Mouse (Mus musculus) spleen, postnatal 14 days (tissue): ENCODE results near the gene Gm7361.
"Not testable (repeated sequence)": the region's sequence is repeated elsewhere in the genome, so short reads cannot be mapped to it uniquely, and the experiment has no call there.

Experiments
- DNase-seq, 2 experiments: peaks; one replicate each; pipeline ENCODE4 v3.0.0; 2021 to 2022; ENCODE audit warnings: low spot score in 2 of 2

Gm7361 gene

GRCm38 (mm10) chr5:26257391-26257790 lies at the start of gene Gm7361:
Gene Gm7361 (plus strand): TSS chr5:26257691.
- DNase-seq, result not testable (repeated sequence)

- DNase-seq, result no peak
Measured at GRCm38 (mm10) chr5:26211030-26211429, 46.5 kb upstream of the Gm7361 start.

- DNase-seq, result no peak
Measured at GRCm38 (mm10) chr5:26222076-26222475, 35.4 kb upstream of the Gm7361 start.

GRCm38 (mm10) chr5:26266656-26267055 lies 9.2 kb downstream of the Gm7361 start:
- not testable (repeated sequence) for DNase-seq

GRCm38 (mm10) chr5:26280361-26280760 lies 22.9 kb downstream of the Gm7361 start:
- DNase-seq, result no peak

GRCm38 (mm10) chr5:26281717-26282116 lies 24.2 kb downstream of the Gm7361 start:
- DNase-seq, result no peak

- DNase-seq, result no peak
Measured at GRCm38 (mm10) chr5:26282282-26282681, 24.8 kb downstream of the Gm7361 start.

GRCm38 (mm10) chr5:26283399-26283798 lies 25.9 kb downstream of the Gm7361 start:
- no peak for DNase-seq

- DNase-seq, result no peak
Measured at GRCm38 (mm10) chr5:26291621-26292020, 34.1 kb downstream of the Gm7361 start.

GRCm38 (mm10) chr5:26293258-26293657 lies 35.8 kb downstream of the Gm7361 start:
- DNase-seq, result no peak
